Mouse (Mus musculus) left cerebral cortex, postnatal 4 days (tissue): Measurements from ENCODE around the gene Ash1l. TPM values are rescaled to one million over a fixed set of nuclear protein-coding genes. Genes with fewer than 3 reads are reported as not detected.
A peak's percentile ranks its signal among the peaks of the same experiment; 100 is the strongest.
"Not testable (repeated sequence)": the region's sequence is repeated elsewhere in the genome, so short reads cannot be mapped to it uniquely, and the experiment has no call there.

Source experiments
- DNase-seq: peaks from one replicate; pipeline ENCODE4 v3.0.0-alpha.2; 2022
- intact Hi-C: fragments of 180-260 bp; cut with DNase I; formaldehyde crosslinking; loops from one replicate; pipeline ENCODE4 v1.15.1; 2025
- total RNA-seq, 2 experiments: library from RNA; stranded (reverse); gene quantifications; 2 replicates each; pipeline ENCODE4 v1.2.3; 2021

The Ash1l gene
- total RNA-seq, 2 experiments from 2014 or later: 65.7 to 66.2 TPM

DNA sequence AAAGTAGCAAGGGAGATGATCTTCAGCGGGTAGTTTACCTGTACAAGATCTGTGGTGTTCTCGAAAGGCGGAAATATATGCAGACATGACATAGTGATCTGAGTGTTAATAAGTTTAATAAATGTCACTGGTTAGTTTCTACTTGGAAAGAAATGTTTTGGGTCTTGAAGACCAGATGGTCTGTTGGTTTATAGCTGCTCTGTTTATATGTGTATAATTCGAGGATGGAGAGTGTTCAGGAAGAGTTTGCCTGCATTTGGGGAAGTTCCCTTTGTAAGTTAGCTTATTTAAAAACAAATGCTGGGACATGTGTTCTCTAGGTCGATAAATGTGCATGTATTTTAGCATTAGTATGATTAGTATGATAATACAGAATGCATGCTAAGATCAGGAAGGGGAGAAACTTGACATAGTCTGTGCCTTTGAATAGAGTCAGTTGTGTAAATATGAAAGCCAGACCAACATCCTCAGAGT is 942 bp downstream of the Ash1l start:
- intact Hi-C loops: no loop called here
- DNase-seq: no peak

- no peak for DNase-seq
- intact Hi-C loops: no loop called here
Observed at GRCm38 (mm10) chr3:88953246-88953645, 2.8 kb downstream of the Ash1l start.

GRCm38 (mm10) chr3:88953736-88954135 is 3.3 kb downstream of the Ash1l start:
- intact Hi-C loops: no loop called here
- DNase-seq: no peak

DNA sequence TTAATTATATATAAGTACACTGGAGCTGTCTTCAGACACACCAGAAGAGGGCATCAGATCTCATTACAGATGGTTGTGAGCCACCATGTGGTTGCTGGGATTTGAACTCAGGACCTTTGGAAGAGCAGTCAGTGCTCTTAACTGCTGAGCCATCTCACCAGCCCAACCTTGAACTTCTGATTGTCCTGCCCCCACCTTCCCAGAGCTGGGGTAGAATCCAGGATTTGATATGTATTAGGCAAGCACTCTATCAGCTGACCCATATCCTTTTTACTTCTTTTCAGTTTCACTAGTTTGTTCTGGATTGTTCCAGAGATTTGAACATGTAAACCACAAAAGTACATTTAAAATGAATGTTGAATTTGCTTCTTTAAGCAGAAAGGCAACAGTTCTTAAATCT is 12.8 kb downstream of the Ash1l start:
- DNase-seq, intact Hi-C loops: not testable (repeated sequence)

- intact Hi-C loops: no loop called here
- no peak for DNase-seq
Observed at GRCm38 (mm10) chr3:88975012-88975411, 24.6 kb downstream of the Ash1l start.

DNA sequence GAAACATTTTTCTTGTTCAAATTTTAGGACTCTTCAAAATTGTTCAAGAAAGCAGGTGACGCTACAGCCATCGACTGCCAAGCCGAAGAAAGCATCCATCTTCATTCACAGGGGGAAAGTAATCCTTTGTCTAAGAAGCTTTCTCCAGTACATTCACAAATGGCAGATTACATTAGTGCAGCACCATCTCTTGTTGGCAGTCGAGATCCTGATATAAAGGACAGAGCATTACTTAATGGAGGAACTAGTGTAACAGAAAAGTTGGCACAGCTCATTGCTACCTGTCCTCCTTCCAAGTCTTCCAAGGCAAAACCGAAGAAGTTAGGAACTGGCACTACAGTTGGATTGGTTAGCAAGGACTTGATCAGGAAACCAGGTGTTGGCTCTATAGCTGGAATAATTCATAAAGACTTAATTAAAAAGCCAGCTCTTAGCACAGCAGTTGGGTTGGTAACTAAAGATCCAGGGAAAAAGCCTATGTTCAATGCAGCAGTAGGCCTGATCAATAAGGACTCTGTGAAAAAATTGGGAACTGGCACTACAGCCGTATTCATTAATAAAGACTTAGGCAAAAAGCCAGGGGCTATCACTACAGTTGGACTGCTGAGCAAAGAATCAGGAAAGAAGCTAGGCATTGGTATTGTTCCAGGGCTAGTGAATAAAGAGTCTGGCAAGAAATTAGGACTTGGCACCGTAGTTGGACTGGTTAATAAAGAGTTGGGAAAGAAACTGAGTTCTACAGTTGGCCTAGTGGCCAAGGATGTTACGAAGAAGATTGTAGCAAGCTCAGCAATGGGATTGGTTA is 31.0 kb downstream of the Ash1l start:
- intact Hi-C loops: no loop called here
- peak; percentile 3 for DNase-seq

DNA sequence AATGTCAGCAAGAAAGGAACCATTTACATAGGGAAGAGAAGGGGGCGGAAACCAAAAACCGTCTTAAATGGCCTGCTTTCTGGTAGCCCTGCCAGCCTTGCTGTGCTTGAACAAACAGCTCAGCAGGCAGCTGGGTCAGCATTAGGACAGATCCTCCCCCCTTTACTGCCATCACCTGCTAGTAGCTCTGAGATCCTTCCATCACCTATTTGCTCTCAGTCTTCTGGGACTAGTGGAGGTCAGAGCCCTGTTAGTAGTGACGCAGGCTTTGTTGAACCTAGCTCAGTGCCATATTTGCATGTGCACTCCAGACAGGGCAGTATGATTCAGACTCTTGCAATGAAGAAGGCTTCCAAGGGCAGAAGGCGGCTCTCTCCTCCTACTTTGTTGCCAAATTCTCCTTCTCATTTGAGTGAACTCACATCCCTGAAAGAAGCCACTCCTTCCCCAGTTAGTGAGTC is 33.5 kb downstream of the Ash1l start:
- peak; percentile 5 for DNase-seq
- intact Hi-C loops: no loop called here

DNA sequence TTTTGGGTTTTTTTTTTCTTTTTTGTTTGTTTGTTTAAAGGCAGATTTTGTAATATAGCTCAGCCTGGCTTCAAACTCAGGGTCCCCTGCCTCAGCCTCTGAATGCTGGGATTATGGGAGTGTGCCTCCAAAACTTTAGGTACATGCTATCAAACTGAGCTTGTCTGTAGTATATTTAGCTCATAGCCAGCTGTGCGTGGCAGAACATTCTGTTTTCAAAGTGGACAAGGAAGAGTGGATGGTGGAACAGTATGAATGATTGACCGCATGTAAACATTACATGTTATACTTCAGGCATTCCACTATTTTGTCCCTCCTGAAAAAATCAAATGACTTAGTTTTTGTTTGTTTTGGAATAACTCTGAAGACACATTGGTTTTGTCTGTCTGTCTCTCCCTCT is 42.4 kb downstream of the Ash1l start:
- intact Hi-C loops: no loop called here

DNA sequence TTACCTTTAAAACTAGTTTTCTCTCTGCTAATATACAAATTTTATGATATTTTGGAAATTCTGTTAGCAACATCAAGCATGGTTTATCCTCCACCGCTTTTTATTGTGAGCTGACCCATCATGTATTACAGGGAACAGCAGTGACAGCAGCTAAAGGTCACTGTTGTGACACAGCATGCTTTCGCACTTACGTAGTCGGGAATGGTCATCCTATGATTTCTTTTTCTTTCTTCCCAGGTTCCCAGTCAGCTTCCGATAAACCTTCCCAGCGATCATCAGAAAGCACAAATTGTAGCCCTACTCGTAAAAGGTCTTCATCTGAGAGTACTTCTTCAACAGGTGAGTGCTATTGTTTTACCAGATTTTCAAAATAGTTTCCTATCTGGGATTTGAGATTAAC is 51.1 kb downstream of the Ash1l start:
- no peak for DNase-seq
- intact Hi-C loops: no loop called here

More for the DNA sequence above, 42.4 kb downstream of the Ash1l start:
- no peak for DNase-seq

GRCm38 (mm10) chr3:89030896-89031295 is 80.5 kb downstream of the Ash1l start:
- not testable (repeated sequence) for DNase-seq
- intact Hi-C loops: loop anchor here (10.0 kb wide), 1 partner anchor 86 kb away; no protein-coding TSS in a partner anchor

DNA sequence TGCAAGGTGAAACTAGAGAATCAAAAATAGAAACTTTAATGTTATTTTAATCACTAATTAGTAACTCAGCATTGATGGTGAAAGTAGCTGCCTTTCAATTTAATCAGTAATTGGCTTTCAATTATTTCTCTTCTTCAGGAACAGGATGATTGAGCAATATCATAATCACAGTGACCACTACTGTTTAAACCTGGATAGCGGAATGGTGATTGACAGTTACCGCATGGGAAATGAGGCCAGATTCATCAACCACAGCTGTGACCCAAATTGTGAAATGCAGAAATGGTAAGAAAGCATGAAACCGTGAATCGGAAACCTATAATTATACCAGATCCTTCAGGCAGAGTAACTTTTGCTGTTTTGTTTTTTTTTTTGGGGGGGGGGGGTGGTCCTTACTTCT is 92.9 kb downstream of the Ash1l start:
- no peak for DNase-seq
- intact Hi-C loops: no loop called here

- intact Hi-C loops: loop anchor here (10.0 kb wide), 1 partner anchor 956 kb away; no protein-coding TSS in a partner anchor
- DNase-seq: no peak
Observed at GRCm38 (mm10) chr3:89058361-89058760, 107.9 kb downstream of the Ash1l start.

DNA sequence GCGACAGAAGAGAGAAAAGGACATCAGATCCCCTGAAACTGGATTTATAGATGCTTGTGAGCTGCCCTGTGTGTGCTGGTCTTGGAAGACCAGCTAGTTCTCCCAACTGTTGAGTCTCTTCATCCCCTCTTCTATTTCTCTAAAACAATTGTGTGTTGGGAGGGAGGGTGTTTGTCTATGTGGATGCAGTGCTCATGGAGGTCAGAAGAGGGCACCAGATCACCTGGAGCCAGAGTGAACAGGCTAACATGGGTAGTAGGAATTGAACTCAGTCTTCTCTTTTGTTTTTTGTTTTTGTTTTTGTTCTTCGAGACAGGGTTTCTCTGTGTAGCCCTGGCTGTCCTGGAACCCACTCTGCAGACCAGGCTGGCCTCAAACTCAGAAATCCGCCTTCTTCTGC is 108.4 kb downstream of the Ash1l start:
- intact Hi-C loops: loop anchor here (10.0 kb wide), 1 partner anchor 956 kb away; no protein-coding TSS in a partner anchor
- peak; percentile 6 for DNase-seq

GRCm38 (mm10) chr3:89061696-89062095 is 111.3 kb downstream of the Ash1l start:
- intact Hi-C loops: no loop called here
- no peak for DNase-seq

DNA sequence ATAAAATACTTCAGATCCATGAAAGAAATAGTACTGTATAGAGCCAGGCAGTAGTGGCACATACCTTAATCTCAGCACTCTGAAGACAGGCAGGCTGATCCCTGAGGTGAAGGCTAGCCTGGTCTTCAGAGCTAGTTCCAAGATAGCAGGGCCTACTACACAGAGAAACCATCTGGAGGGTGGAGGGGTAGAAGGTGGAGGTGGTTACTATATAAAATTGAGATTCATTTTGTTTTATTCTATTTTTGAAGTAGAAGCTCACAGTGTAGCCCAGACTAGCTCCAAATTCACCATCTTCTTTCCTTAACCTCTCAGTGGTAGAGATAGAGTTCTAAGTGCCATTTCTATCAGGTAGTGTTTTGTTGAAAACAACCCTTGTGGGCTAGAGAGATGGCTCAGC is 116.8 kb downstream of the Ash1l start:
- no peak for DNase-seq
- intact Hi-C loops: no loop called here

DNA sequence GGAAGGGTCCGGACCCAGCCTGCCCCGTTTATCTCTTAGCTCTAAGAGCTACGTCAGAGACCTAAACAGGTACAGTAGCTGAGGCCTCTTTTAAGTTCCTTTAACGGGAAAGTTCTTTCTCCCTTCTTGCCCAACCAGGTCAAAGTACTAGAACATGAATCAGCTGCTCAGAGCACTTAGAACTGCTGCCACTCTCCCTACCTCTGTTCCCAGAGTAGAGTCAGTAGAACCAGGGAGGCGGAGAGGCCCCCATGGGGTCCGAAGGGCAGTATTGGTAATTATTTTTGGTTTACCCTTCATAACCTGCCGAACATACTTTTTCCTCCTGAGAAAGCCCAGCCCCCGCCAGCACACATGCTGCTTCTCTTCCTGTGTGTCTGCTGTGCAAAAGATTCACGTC is 127.0 kb downstream of the Ash1l start:
- no peak for DNase-seq
- intact Hi-C loops: loop anchor here (10.0 kb wide), 1 partner anchor 383 kb away; no protein-coding TSS in a partner anchor

DNA sequence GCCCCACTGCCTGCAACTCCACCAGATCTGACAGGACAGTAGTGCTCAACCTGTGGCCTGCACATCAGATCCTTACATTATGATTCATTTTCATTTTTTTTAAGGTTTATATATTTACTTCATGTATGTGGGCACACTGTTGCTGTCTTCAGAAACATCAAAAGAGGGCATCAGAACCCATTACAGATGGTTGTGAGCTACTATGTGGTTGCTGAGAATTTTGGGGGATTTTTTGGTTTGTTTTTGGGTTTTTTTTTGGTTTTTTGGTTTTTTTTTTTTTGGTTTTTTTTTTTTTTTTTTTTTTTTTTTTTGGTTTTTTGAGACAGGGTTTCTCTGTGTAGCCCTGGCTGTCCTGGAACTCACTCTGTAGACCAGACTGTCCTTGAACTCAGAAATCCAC is 131.9 kb downstream of the Ash1l start:
- intact Hi-C loops, DNase-seq: not testable (repeated sequence)

DNA sequence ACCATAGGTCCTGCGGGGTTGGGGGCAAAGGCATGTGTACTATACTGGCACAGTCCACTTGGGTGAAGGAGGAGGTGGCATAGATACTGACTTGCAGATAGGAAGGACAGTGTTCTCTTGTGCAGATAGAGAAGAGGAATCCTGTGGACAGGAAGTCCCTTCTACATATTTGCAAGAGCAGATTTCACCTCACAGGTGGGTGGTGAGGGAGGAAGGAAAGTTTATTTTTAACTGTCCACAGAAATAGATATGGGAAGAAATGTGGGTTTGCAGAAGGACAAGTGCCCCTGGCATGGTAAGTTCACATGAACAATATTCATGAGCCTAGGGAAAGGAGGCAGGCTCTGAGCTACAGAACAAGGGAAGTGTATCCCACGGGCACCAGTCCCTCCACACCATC is 133.7 kb downstream of the Ash1l start:
- DNase-seq: no peak
- intact Hi-C loops: no loop called here

GRCm38 (mm10) chr3:89084654-89085190 is 134.3 kb downstream of the Ash1l start:
- no peak for DNase-seq
- intact Hi-C loops: no loop called here

- intact Hi-C loops: no loop called here
- peak; percentile 88 for DNase-seq
Observed at GRCm38 (mm10) chr3:89087338-89088110, 137.1 kb downstream of the Ash1l start.

- DNase-seq: no peak
- intact Hi-C loops: no loop called here
Observed at GRCm38 (mm10) chr3:89088974-89089373, 138.6 kb downstream of the Ash1l start.
